Mouse (Mus musculus) embryonic facial prominence, embryonic 12.5 days (tissue): ENCODE data around the gene Asap2. TPM values are rescaled to one million over a fixed set of nuclear protein-coding genes. Genes with fewer than 3 reads are reported as not detected.

Experiments
- ATAC-seq: fragments of 200-750 bp; cut with Nextera tagmentation; 2 replicates; pipeline ENCODE4 v1.8.0; 2017; ENCODE audit not compliant: insufficient number of reproducible peaks, insufficient read depth, low FRiP score, low TSS enrichment
- H3K27ac ChIP-seq: fragments of 300-500 bp; sonication (generic); 2 replicates; pipeline ENCODE4 v1.5.1; 2016; ENCODE audit warnings: mild to moderate bottlenecking
- H3K27me3 ChIP-seq: fragments of 300-500 bp; sonication (generic); 2 replicates; pipeline ENCODE4 v1.6.1; 2016; ENCODE audit warnings: mild to moderate bottlenecking, moderate library complexity
- H3K36me3 ChIP-seq: fragments of 300-500 bp; sonication (generic); 2 replicates; pipeline ENCODE4 v1.6.1; 2016; ENCODE audit warnings: mild to moderate bottlenecking
- H3K4me1 ChIP-seq: fragments of 300-500 bp; sonication (generic); 2 replicates; pipeline ENCODE4 v1.6.1; 2016
- H3K4me2 ChIP-seq: fragments of 300-500 bp; sonication (generic); replicated peaks from 2 replicates; pipeline ENCODE4 v1.6.1; 2016; ENCODE audit warnings: mild to moderate bottlenecking, moderate library complexity
- H3K4me3 ChIP-seq: fragments of 300-500 bp; sonication (generic); 2 replicates; pipeline ENCODE4 v1.5.1; 2016; ENCODE audit warnings: mild to moderate bottlenecking
- H3K9ac ChIP-seq: fragments of 300-500 bp; sonication (generic); 2 replicates; pipeline ENCODE4 v1.6.1; 2016; ENCODE audit warnings: mild to moderate bottlenecking, moderate library complexity
- H3K9me3 ChIP-seq: fragments of 300-500 bp; sonication (generic); 2 replicates; pipeline ENCODE4 v1.6.1; 2016; ENCODE audit warnings: mild to moderate bottlenecking, moderate library complexity
- WGBS: fragments of 180-500 bp; shearing (Covaris S2); methylation state at CpG from one replicate; pipeline ENCODE4 v1.1.7; 2016; 5-methylcytosine and 5-hydroxymethylcytosine counted together
- polyA plus RNA-seq: library from polyadenylated mRNA; unstranded; fragments of >200 nt; fragmentation: Nextera tagmentation; extraction: Ambion mirVana; gene quantifications from 2 replicates; pipeline ENCODE4 v1.2.1, GENCODE M21; 2016

Asap2 gene
- polyA plus RNA-seq, 1 experiment from 2014 or later: 17.0 TPM

DNA sequence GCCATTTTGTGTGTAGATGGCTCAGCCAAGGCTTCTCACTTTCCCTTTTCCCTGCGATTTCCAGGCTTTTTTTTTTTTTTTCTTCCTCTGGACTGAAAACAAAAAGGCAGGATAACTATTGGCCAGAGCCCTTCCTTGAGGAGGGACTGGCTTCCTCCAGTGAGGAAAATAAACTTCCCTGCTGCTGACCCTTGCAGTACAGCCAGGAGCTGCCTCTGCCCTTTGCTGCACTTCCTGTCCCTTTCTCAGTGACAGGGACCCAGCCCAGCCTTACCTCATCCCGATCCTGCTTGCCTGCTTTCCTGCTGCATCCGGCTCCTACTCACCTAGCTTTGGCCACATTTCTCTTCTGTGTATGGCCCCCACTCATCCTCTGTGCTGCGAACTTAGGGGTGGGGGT lies 164.8 kb downstream of the Asap2 start:
- Histone ChIP-seq H3K36me3 (no peaks in the 10 kb centered on the region), H3K4me1 (peaks cover 13% of the 10 kb centered on the region), H3K27me3 (no peaks in the 10 kb centered on the region), H3K9ac (no peak overlapping the region), H3K9me3 (no peaks in the 10 kb centered on the region), H3K4me2 (no peak overlapping the region), H3K27ac (no peak overlapping the region), H3K4me3 (no peak overlapping the region)
- 57% methylated on average over 4 of the region's 4 CpGs for whole genome bisulfite sequencing
- no peak for ATAC-seq

DNA sequence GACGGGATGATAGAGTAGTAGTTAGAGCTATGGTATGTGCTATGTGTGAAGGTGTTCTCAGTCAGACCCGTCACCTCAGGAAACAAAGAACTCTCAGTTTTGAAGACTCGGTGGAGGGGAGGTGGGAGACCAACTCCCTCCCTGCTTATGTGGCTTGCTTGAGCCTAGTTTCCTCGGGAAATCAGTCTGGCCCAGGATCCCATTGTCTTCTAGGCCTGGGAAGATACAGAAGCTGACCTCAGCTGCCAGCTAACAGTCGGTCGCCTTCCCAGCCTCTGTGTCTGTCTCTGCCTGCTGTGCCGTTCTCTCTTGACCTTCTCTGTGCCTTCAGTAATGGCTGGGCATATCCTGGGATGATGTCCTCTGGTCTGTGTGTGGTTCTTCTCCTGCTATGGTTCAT lies 169.0 kb downstream of the Asap2 start:
- H3K4me2 ChIP-seq: no peak overlapping the region
- H3K9ac ChIP-seq: no peak overlapping the region
- H3K4me3 ChIP-seq: no peak overlapping the region
- no peak for ATAC-seq
- H3K27ac ChIP-seq: no peak overlapping the region
- WGBS: 51% methylated on average over 7 of the region's 7 CpGs
- no peaks in the 10 kb centered on the region for H3K27me3 ChIP-seq
- no peaks in the 10 kb centered on the region for H3K9me3 ChIP-seq
- 0 out of 2 replicates have a peak, but pooled peaks cover 2% of the 10 kb centered on the region for H3K36me3 ChIP-seq
- H3K4me1 ChIP-seq: peaks cover 11% of the 10 kb centered on the region

DNA sequence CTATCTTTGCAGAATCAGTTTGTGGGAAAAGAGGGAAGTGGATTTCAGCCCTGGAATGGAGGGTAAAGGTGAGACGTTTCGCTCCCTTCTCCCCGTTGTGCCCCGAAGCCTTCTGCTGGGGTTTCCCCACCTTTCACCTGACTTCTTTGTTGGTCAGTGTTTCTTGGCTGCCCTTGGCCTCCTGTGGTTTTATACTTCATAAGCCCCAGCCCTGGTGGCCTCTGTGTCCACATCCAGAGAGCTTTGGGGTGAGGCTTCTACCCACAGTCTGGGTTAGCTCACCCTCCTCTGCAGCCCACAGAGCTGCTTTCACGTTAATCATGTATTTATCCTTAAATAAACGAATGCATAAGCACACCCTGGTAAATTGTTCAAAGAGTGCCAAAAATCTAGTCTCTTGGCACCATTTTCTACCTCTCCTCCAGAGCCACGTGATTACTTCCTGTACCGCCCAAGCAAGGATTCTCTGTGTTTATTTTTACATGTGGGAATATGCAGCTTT lies 170.1 kb downstream of the Asap2 start:
- H3K4me3 ChIP-seq: no peak overlapping the region
- H3K9me3 ChIP-seq: no peaks in the 10 kb centered on the region
- no peak for ATAC-seq
- 76% methylated on average over 8 of the region's 8 CpGs for WGBS
- H3K4me2 ChIP-seq: no peak overlapping the region
- H3K27ac ChIP-seq: no peak overlapping the region
- peaks cover 11% of the 10 kb centered on the region for H3K4me1 ChIP-seq
- H3K36me3 ChIP-seq: 0 out of 2 replicates have a peak, but pooled peaks cover 2% of the 10 kb centered on the region
- H3K9ac ChIP-seq: no peak overlapping the region
- no peaks in the 10 kb centered on the region for H3K27me3 ChIP-seq

DNA sequence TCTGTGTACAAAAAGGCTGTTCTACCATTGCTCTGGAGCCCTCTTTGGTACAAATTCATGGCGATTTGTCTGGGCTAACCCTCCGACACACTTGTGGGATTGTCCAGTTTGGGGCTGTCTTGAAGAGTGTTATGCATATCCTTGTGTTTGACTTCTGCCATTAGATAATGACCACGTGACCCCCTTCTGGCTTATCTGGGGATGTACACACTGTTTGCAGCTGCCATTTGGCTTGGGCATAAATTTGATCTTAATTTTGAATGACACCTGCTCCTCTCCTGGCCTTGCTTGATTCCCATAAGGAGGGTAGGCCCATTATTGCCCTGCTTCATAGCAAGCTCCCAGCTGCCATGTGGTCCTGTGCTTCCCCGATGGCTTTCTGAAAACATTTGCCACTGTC lies 171.6 kb downstream of the Asap2 start:
- H3K4me2 ChIP-seq: no peak overlapping the region
- peaks cover 14% of the 10 kb centered on the region for H3K4me1 ChIP-seq
- WGBS: 90% methylated on average over 4 of the region's 4 CpGs
- no peak overlapping the region for H3K4me3 ChIP-seq
- H3K27ac ChIP-seq: no peak overlapping the region
- no peak overlapping the region for H3K9ac ChIP-seq
- H3K36me3 ChIP-seq: 0 out of 2 replicates have a peak, but pooled peaks cover 2% of the 10 kb centered on the region
- ATAC-seq: no peak
- H3K9me3 ChIP-seq: no peaks in the 10 kb centered on the region
- no peaks in the 10 kb centered on the region for H3K27me3 ChIP-seq

DNA sequence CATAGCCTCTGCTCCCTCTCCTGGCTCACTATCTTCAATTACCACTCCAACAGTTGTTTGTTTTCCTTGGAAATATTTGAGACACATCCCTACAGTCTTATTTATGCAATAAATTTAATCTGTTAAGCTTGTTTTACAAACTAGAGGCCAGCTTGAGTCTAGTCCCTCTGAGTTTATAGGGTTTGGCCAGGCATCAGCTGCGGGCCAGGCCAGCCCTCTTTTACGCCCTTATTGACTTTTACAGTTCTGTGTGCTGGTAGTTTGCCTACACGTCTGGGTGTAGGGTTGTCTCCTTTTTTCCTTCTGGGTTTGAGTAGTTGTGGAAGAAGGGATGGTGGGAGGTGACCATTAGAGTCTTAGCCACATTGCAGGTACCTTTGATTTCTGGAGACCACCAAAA lies 173.4 kb downstream of the Asap2 start:
- Histone ChIP-seq H3K4me3 (no peak overlapping the region), H3K4me2 (no peak overlapping the region), H3K27me3 (no peaks in the 10 kb centered on the region), H3K9me3 (no peaks in the 10 kb centered on the region), H3K9ac (no peak overlapping the region), H3K36me3 (0 out of 2 replicates have a peak, but pooled peaks cover 7% of the 10 kb centered on the region), H3K27ac (no peak overlapping the region), H3K4me1 (peaks cover 14% of the 10 kb centered on the region)
- ATAC-seq: no peak
- WGBS: 79% methylated on average over 3 of the region's 3 CpGs

DNA sequence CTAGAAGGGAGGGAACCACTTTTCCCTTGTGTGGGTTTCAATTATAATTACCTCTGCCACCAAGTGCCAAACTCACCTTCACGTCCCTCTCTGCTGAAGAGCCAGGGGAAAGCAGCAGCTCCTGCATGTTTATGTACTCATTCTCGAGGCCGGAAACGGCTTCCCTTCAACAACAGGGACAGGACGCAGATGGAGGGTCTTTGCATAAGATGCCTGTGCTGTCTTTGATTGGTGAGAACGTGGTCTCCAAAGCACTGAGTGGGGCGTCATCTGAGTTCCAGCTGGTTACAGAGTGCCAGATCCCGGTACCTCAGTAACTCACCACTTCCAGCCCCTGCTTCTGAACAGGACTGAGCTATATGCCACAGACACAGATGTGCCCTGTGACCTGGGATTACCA lies 174.0 kb downstream of the Asap2 start:
- H3K27me3 ChIP-seq: no peaks in the 10 kb centered on the region
- no peak overlapping the region for H3K9ac ChIP-seq
- H3K4me2 ChIP-seq: no peak overlapping the region
- H3K27ac ChIP-seq: no peak overlapping the region
- ATAC-seq: no peak
- peaks cover 12% of the 10 kb centered on the region for H3K36me3 ChIP-seq
- no peaks in the 10 kb centered on the region for H3K9me3 ChIP-seq
- peaks cover 14% of the 10 kb centered on the region for H3K4me1 ChIP-seq
- 57% methylated on average over 8 of the region's 8 CpGs for WGBS
- H3K4me3 ChIP-seq: no peak overlapping the region

DNA sequence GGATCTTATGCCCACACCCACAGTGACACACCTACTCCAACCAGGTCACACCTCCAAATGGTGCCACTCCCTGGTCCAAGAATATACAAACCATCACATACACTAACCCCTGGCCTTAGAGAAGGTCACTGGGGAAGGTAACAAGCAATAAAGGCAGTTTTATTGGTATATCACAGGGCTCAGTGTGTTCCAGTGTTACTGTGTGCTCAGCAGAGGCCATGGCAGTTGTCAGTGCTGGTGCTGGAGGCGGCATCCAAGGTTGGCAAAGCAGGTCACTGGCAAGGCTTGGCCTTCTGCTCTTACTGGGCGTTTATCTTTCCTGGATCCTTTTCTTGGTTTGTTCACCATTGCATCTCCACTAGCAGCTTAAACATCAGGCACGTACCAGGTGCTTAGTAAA lies 174.9 kb downstream of the Asap2 start:
- ATAC-seq: no peak
- H3K4me1 ChIP-seq: peaks cover 5% of the 10 kb centered on the region; the same call in 1 of the 2 replicates

DNA sequence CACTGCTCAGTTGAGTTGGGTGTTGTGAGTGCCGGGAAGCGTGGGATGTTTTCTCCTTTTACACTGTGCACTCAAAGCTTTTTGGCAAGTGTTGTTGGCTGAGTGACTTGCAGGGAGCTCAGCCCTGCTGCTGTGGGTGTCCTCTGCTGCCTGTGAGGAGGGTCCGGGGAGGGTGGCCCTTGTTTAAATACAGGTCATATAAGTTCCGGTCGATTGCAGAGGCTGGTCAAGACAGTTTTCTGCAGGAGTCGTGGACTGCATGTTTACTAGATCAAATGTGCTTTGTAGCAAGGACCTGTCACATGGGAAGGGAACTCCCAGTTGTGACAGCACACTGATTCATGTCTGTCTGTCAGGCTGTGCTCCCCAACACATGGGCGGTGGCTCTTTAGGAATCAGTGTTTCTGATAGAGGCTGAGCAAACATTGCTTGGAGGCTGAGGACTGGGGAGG lies 175.7 kb downstream of the Asap2 start:
- peaks cover 20% of the 10 kb centered on the region for H3K36me3 ChIP-seq
- WGBS: 78% methylated on average over 7 of the region's 7 CpGs
- no peak overlapping the region for H3K4me2 ChIP-seq
- H3K9ac ChIP-seq: no peak overlapping the region
- ATAC-seq: no peak
- peaks cover 3% of the 10 kb centered on the region; the same call in 1 of the 2 replicates for H3K4me1 ChIP-seq
- no peaks in the 10 kb centered on the region for H3K9me3 ChIP-seq
- H3K27ac ChIP-seq: no peak overlapping the region
- no peak overlapping the region for H3K4me3 ChIP-seq
- H3K27me3 ChIP-seq: no peaks in the 10 kb centered on the region

More for the DNA sequence above, 174.9 kb downstream of the Asap2 start:
- no peaks in the 10 kb centered on the region for H3K27me3 ChIP-seq
- H3K4me3 ChIP-seq: no peak overlapping the region
- 86% methylated on average over 3 of the region's 3 CpGs for WGBS
- no peaks in the 10 kb centered on the region for H3K9me3 ChIP-seq
- peaks cover 20% of the 10 kb centered on the region for H3K36me3 ChIP-seq
- H3K4me2 ChIP-seq: no peak overlapping the region
- H3K9ac ChIP-seq: no peak overlapping the region
- no peak overlapping the region for H3K27ac ChIP-seq

DNA sequence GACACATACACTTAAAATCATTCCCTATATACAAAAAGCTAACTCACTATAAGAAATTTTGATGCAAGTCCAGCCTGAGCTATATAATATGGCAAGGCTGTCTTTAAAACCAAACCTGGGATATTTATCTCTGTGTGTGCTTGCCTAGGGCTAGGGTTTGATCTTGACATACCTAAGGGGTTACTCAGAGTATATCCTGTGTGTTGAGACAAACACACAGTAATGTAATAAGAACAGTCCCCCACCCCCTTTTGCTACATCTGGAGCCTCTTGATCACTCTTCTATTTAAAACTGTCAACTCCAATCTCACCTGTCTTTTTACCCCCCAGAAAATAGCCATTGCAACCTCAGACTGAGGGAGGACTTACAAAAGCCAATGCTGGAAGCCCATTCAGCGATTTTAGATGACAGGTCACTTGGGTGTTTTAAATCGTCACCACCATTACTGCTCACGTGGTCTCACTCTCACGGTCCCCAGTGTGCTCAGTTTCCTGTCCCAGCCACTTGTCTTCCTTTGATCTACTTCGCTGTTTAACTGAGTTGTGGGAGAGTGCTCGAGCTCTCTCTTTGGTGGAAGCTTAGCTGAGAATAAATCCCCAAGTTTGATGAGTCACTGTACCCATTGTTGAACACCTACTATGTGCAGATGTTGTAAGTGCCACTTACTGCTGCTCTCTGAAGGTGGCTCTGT lies 176.8 kb downstream of the Asap2 start:
- WGBS: 38% methylated on average over 6 of the region's 6 CpGs
- no peak overlapping the region for H3K4me2 ChIP-seq
- peaks cover 20% of the 10 kb centered on the region for H3K36me3 ChIP-seq
- no peaks in the 10 kb centered on the region for H3K27me3 ChIP-seq
- no peak for ATAC-seq
- H3K9ac ChIP-seq: no peak overlapping the region
- no peaks in the 10 kb centered on the region for H3K9me3 ChIP-seq
- H3K4me1 ChIP-seq: peaks cover 3% of the 10 kb centered on the region; the same call in 1 of the 2 replicates
- no peak overlapping the region for H3K4me3 ChIP-seq
- H3K27ac ChIP-seq: no peak overlapping the region

DNA sequence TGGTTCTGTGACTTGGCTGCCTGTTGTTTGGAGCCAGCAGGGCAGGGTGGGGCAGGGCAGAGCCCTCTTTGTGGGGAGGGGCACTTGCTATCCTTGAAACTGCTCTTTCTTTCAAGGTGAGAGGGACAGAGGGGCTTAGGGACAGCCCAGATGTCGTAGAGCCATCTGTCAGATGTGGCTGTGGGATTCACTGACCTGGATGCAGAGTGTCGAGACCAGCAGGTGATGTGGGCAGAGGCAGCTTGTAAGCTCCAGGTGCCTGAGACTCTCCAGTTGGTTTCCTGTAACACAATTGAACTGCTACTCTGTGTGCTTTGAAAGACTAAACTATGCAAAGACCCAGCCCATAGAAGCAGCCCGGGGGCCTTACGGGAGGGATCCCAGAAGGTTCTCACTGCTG lies 177.5 kb downstream of the Asap2 start:
- WGBS: 80% methylated on average over 4 of the region's 4 CpGs
- Histone ChIP-seq H3K27ac (no peak overlapping the region), H3K4me2 (no peak overlapping the region), H3K4me3 (no peak overlapping the region), H3K36me3 (peaks cover 20% of the 10 kb centered on the region), H3K4me1 (peaks cover 3% of the 10 kb centered on the region; the same call in 1 of the 2 replicates), H3K27me3 (no peaks in the 10 kb centered on the region), H3K9ac (no peak overlapping the region), H3K9me3 (no peaks in the 10 kb centered on the region)
- ATAC-seq: no peak

DNA sequence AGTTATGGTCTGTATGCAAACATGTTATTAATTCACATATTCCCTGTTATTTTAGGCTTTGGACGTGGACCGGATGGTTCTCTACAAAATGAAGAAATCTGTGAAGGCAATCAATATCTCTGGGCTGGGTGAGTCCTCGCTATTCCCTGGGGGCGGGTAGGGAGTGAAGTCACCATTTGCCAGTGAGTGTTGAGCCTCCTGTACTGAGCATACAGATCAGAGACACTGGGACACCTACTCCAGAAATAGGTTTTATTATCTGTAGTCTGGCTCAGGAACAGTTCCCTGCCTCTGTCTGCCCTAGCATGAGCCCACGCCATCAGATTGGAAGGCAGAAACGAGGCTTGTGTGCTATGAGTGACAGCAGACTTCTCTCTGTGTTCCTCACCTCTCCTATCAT lies 177.9 kb downstream of the Asap2 start:
- H3K4me1 ChIP-seq: peaks cover 3% of the 10 kb centered on the region; the same call in 1 of the 2 replicates
- H3K4me3 ChIP-seq: no peak overlapping the region
- H3K9ac ChIP-seq: no peak overlapping the region
- 93% methylated on average over 6 of the region's 6 CpGs for WGBS
- no peak for ATAC-seq
- peaks cover 19% of the 10 kb centered on the region for H3K36me3 ChIP-seq
- H3K27me3 ChIP-seq: no peaks in the 10 kb centered on the region
- no peak overlapping the region for H3K4me2 ChIP-seq
- no peak overlapping the region for H3K27ac ChIP-seq
- no peaks in the 10 kb centered on the region for H3K9me3 ChIP-seq

DNA sequence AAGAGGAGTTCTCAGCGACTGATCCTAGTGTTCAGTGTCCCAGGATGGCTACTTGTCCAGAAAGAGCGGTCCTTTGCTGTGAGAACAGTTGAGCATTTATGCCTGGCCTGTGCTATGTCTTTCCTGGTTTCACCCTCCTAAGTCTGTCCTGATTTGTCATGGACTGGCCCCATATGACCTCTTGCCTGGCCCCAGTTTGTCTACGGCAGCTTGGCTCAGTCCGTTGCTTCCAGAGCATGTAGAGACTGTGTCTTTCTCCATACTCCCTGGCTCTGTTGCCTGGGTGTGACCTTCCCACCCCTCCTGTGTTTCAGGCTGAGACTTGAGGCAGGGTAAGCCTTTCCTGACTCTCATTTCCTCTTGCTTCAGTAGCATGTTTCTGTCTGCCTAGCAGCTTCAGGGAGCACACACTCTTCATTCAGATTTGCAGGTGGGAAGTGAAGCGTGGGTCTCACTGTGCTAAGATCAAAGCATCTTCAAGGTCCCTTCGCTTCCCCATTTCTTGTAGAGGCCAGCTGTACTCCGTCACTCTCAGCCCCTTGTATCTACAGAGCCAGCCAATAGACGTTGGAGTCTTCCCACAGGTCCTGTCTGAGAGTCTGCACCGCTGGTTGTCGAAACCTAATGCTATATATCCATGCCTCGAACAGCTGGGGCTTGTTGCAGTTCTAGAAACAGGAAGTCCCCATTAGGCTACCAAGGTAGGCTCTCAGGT lies 181.7 kb downstream of the Asap2 start:
- ATAC-seq: no peak
- Histone ChIP-seq H3K27ac (no peak overlapping the region), H3K36me3 (peaks cover 17% of the 10 kb centered on the region), H3K4me1 (no peaks in the 10 kb centered on the region; the same call in 1 of the 2 replicates), H3K4me3 (no peak overlapping the region), H3K27me3 (no peaks in the 10 kb centered on the region), H3K4me2 (no peak overlapping the region), H3K9me3 (no peaks in the 10 kb centered on the region), H3K9ac (no peak overlapping the region)
- 77% methylated on average over 11 of the region's 11 CpGs for WGBS
